7 mouse cellular contexts compared by ENCODE assay signal in the genomic region with DNA sequence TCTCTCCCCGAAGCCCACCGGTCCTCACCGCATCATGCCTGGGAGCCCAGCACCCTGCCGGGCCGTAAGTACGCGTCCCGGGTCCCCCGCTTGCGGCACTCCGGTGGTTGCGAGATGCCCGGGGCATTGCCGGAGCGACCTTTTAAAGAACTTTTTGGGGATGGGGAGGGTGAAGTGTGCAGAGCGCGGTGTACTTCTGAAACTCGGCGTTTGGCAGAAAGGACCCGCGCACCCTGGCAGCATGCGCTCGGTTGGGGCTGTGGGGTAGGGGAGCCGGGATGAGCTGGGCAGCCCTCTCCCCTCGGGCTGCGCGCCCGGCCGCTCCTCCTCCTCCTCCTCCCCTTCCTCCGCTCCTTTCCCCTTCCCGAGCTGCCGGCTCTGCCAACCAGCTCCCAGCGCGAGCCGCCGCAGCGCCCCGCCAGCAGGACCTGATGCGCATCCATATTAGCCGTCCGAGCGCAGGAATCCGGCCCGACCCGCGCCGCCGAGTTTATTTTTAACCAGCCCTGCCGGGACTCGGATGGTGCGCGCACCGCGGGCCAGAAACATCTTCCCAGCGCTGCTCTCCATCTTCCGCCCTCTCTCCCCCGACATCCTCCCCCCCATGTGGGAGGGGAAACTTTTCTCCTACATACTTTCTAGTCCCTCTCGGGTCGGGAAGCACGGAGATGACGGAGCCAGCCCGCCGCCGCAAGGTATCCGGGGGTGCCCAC. TPM values are rescaled to one million over a fixed set of nuclear protein-coding genes. Genes with fewer than 3 reads are reported as not detected.
A peak's percentile ranks its signal among the peaks of the same experiment; 100 is the strongest.
DNase-seq lines count a peak whose midpoint lies in the region; ATAC-seq lines count a peak whose summit lies in the region.

No protein-coding gene starts in this region.

- H3K9ac ChIP-seq in intestine, embryonic 14.5 days (ENCODE audit: low read length), result peak overlapping the region; percentile 87
- peak overlapping the region; percentile 88 for H3K9ac ChIP-seq in limb, embryonic 13.5 days
- peak overlapping the region; percentile 62 for H3K9ac ChIP-seq in midbrain, embryonic 13.5 days (replicated peaks)

- peak overlapping the region; percentile 91 for H3K4me3 ChIP-seq in intestine, embryonic 14.5 days (ENCODE audit: low read depth, low read length)
- peak overlapping the region; percentile 82 for H3K4me3 ChIP-seq in limb, embryonic 13.5 days
- peak overlapping the region; percentile 64 for H3K4me3 ChIP-seq in midbrain, embryonic 13.5 days (replicated peaks)

- DNase-seq in adrenal gland, adult (ENCODE audit: inconsistent age in 2 of 2, low spot score in 1 of 2), result peak; percentile 85 to 94
- peak; percentile 68 for DNase-seq in embryo, embryonic 10 days (ENCODE audit: low spot score)
- DNase-seq in gastrocnemius, postnatal 14 days, result peak; percentile 76
- peak; percentile 86 for DNase-seq in intestine, embryonic 14.5 days (ENCODE audit: low spot score)
- peak; percentile 45 to 59 for DNase-seq in spleen, adult 18-20 months

- under 1% methylated on average over 62 of the region's 65 CpGs for WGBS in intestine, embryonic 14.5 days
- WGBS in limb, embryonic 13.5 days, result under 1% methylated on average over 59 of the region's 65 CpGs
- WGBS in midbrain, embryonic 13.5 days, result under 1% methylated on average over 60 of the region's 65 CpGs

- ATAC-seq in intestine, embryonic 14.5 days (replicated peaks; ENCODE audit: low FRiP score, low TSS enrichment, low read depth), result peak; percentile 32
- ATAC-seq in limb, embryonic 13.5 days (ENCODE audit: low FRiP score, low read depth), result peak; percentile 51
- ATAC-seq in midbrain, embryonic 13.5 days, result peak; percentile 72

- no peaks in the 10 kb centered on the region for H3K27me3 ChIP-seq in intestine, embryonic 14.5 days (replicated peaks; ENCODE audit: control insufficient read depth, insufficient read depth, low read length)
- no peaks in the 10 kb centered on the region for H3K27me3 ChIP-seq in limb, embryonic 13.5 days
- peaks cover 76% of the 10 kb centered on the region for H3K27me3 ChIP-seq in midbrain, embryonic 13.5 days

- H3K4me1 ChIP-seq in intestine, embryonic 14.5 days (replicated peaks; ENCODE audit: control insufficient read depth, insufficient read depth, low read length), result peaks cover 42% of the 10 kb centered on the region
- peaks cover 37% of the 10 kb centered on the region for H3K4me1 ChIP-seq in limb, embryonic 13.5 days
- H3K4me1 ChIP-seq in midbrain, embryonic 13.5 days (replicated peaks), result peaks cover 50% of the 10 kb centered on the region

- H3K9me3 ChIP-seq in intestine, embryonic 14.5 days (ENCODE audit: control insufficient read depth, low read length), result no peaks in the 10 kb centered on the region
- H3K9me3 ChIP-seq in limb, embryonic 13.5 days, result no peaks in the 10 kb centered on the region
- H3K9me3 ChIP-seq in midbrain, embryonic 13.5 days, result no peaks in the 10 kb centered on the region

- peak overlapping the region; percentile 96 for H3K27ac ChIP-seq in intestine, embryonic 14.5 days (ENCODE audit: low read depth)
- H3K27ac ChIP-seq in limb, embryonic 13.5 days, result peak overlapping the region; percentile 87
- peak overlapping the region; percentile 51; the same call in 1 of the 2 replicates for H3K27ac ChIP-seq in midbrain, embryonic 13.5 days

- peak overlapping the region; percentile 98 for H3K4me2 ChIP-seq in intestine, embryonic 14.5 days (ENCODE audit: low read length)
- H3K4me2 ChIP-seq in limb, embryonic 13.5 days (replicated peaks), result peak overlapping the region; percentile 95
- H3K4me2 ChIP-seq in midbrain, embryonic 13.5 days (replicated peaks), result peak overlapping the region; percentile 96

- intact Hi-C loops in gastrocnemius, postnatal 14 days (cut with DNase I; ENCODE audit: low total_unique reads), result no loop called here

- no peaks in the 10 kb centered on the region for H3K36me3 ChIP-seq in intestine, embryonic 14.5 days (ENCODE audit: control insufficient read depth, insufficient read depth, low read length)
- no peaks in the 10 kb centered on the region for H3K36me3 ChIP-seq in limb, embryonic 13.5 days
- no peaks in the 10 kb centered on the region for H3K36me3 ChIP-seq in midbrain, embryonic 13.5 days

RNA-seq across cellular contexts. Expression of a gene that starts 48.2 kb away (rescaled TPM):
- 10 to 100 TPM; 26.2 to 32.9 TPM for total RNA-seq in gastrocnemius, postnatal 14 days (2021)
- 20.2 and 20.3 TPM in 2 replicates for polyA plus RNA-seq in intestine, embryonic 14.5 days (2014; fragmentation: Nextera tagmentation; extraction: Ambion mirVana)
- polyA plus RNA-seq in limb, embryonic 13.5 days (2015; fragmentation: Nextera tagmentation; extraction: Ambion mirVana), result 10.0 and 11.4 TPM in 2 replicates
- polyA plus RNA-seq in midbrain, embryonic 13.5 days (2015; fragmentation: Nextera tagmentation; extraction: Ambion mirVana), result 2.5 and 2.7 TPM in 2 replicates

Comparison
In these comparisons a context has a peak if more than half of its experiments do, and no peak if none do; other contexts are left out.
1. Peak in every context shown above with its lines: DNase-seq, ATAC-seq, H3K4me3 ChIP-seq and H3K27ac ChIP-seq.